12 mouse cellular contexts compared by ENCODE assay signal in genomic region chr2:148040236-148041121, GRCm38 (mm10). TPM values are rescaled to one million over a fixed set of nuclear protein-coding genes. Genes with fewer than 3 reads are reported as not detected.
DNase-seq lines count a peak whose midpoint lies in the region; ATAC-seq lines count a peak whose summit lies in the region.
"Had no signal": no experiment of that assay in that cellular context is flagged by ENCODE, and none has a peak within 500 bp of the region (broad histone marks: within the 10 kb centered on the region; RNA-seq: fewer than 3 reads in every experiment).

No protein-coding gene starts in this region.

- H3K9ac ChIP-seq in heart, embryonic 15.5 days, result no peak overlapping the region
- H3K9ac ChIP-seq in neural tube, embryonic 15.5 days (replicated peaks), result no peak overlapping the region
- H3K9ac ChIP-seq in liver, embryonic 15.5 days, result no peak overlapping the region

- H3K4me1 ChIP-seq in heart, embryonic 15.5 days (replicated peaks), result peaks cover 28% of the 10 kb centered on the region
- H3K4me1 ChIP-seq in neural tube, embryonic 15.5 days, result peaks cover 15% of the 10 kb centered on the region
- no peaks in the 10 kb centered on the region; the same call in 1 of the 2 replicates for H3K4me1 ChIP-seq in liver, embryonic 15.5 days (replicated peaks)

- DNase-seq in heart, postnatal 25 days (ENCODE audit: low spot score), result no peak
- DNase-seq in neural tube, embryonic 10.5 days (ENCODE audit: extremely low spot score, low spot score), result peak; percentile 65
- no peak for DNase-seq in adrenal gland, adult (ENCODE audit: inconsistent age in 2 of 2, low spot score in 1 of 2)
- DNase-seq in ovary, adult 18-20 months (ENCODE audit: low spot score), result no peak
- DNase-seq: adrenal gland, postnatal 14 days; cerebellum, adult 9-11 months; layer of hippocampus, adult 9-11 months; thymus, adult 18-20 months had no signal

- intact Hi-C loops in heart, postnatal 25 days (cut with DNase I), result loop anchor here (10.0 kb wide), 1 partner anchor 846 kb away; the partner anchor contains the start of gene Nkx2-2

- ATAC-seq in heart, embryonic 15.5 days (replicated peaks; ENCODE audit: insufficient number of reproducible peaks, insufficient read depth, low FRiP score, low read depth), result no peak
- ATAC-seq in neural tube, embryonic 15.5 days (ENCODE audit: low FRiP score), result no peak
- no peak for ATAC-seq in liver, embryonic 15.5 days (ENCODE audit: insufficient read depth)

- H3K4me3 ChIP-seq in heart, embryonic 15.5 days, result peak overlapping the region; percentile 29
- no peak overlapping the region for H3K4me3 ChIP-seq in neural tube, embryonic 15.5 days (replicated peaks)
- peak overlapping the region; percentile 50 for H3K4me3 ChIP-seq in liver, embryonic 15.5 days (replicated peaks)

- 2% methylated on average over 37 of the region's 37 CpGs for WGBS in heart, embryonic 15.5 days
- WGBS in neural tube, embryonic 15.5 days, result 0% methylated on average over 37 of the region's 37 CpGs
- under 1% methylated on average over 37 of the region's 37 CpGs for WGBS in liver, embryonic 15.5 days (ENCODE audit: insufficient replicate concordance)

- no peaks in the 10 kb centered on the region for H3K36me3 ChIP-seq in heart, embryonic 15.5 days
- no peaks in the 10 kb centered on the region for H3K36me3 ChIP-seq in neural tube, embryonic 15.5 days
- no peaks in the 10 kb centered on the region for H3K36me3 ChIP-seq in liver, embryonic 15.5 days (replicated peaks)

- no peaks in the 10 kb centered on the region for H3K9me3 ChIP-seq in heart, embryonic 15.5 days (replicated peaks)
- H3K9me3 ChIP-seq in neural tube, embryonic 15.5 days (replicated peaks), result no peaks in the 10 kb centered on the region
- no peaks in the 10 kb centered on the region for H3K9me3 ChIP-seq in liver, embryonic 15.5 days (replicated peaks)

- H3K27me3 ChIP-seq in heart, embryonic 15.5 days, result peaks cover 100% of the 10 kb centered on the region
- H3K27me3 ChIP-seq in neural tube, embryonic 15.5 days (replicated peaks), result peaks cover 98% of the 10 kb centered on the region
- H3K27me3 ChIP-seq in liver, embryonic 15.5 days, result peaks cover 100% of the 10 kb centered on the region

- no peak overlapping the region for H3K27ac ChIP-seq in heart, embryonic 15.5 days
- no peak overlapping the region for H3K27ac ChIP-seq in neural tube, embryonic 15.5 days (replicated peaks)
- H3K27ac ChIP-seq in liver, embryonic 15.5 days (replicated peaks), result no peak overlapping the region
- H3K27ac ChIP-seq: macrophage had no signal

- peak overlapping the region; percentile 24 for H3K4me2 ChIP-seq in heart, embryonic 15.5 days
- no peak overlapping the region for H3K4me2 ChIP-seq in neural tube, embryonic 15.5 days
- H3K4me2 ChIP-seq in liver, embryonic 15.5 days, result peak overlapping the region; percentile 46

RNA-seq across cellular contexts. Expression of gene Foxa2, which starts 6.3 kb away (rescaled TPM):
- 0.55 and 2.3 TPM in 2 replicates for polyA plus RNA-seq in heart, embryonic 15.5 days (2015; fragmentation: Nextera tagmentation; extraction: Ambion mirVana)
- not detected for total RNA-seq in heart, postnatal 25 days (2021)
- polyA plus RNA-seq in neural tube, embryonic 15.5 days (2015; fragmentation: Nextera tagmentation; extraction: Ambion mirVana), result 1.3 and 2.2 TPM in 2 replicates
- 3.9 and 4.3 TPM in 2 replicates for polyA plus RNA-seq in liver, embryonic 15.5 days (2015; fragmentation: Nextera tagmentation; extraction: Ambion mirVana)
- polyA plus RNA-seq: macrophage had no signal
